Mouse (Mus musculus): Measurements from ENCODE around the gene Map1b. TPM values are rescaled to one million over a fixed set of nuclear protein-coding genes. Genes with fewer than 3 reads are reported as not detected.

The Map1b gene
- polyA plus RNA-seq, 1 experiment from 2014 or later = 1,966 TPM

GRCm38 (mm10) chr13:99513990-99514389, 2.4 kb downstream of the Map1b start:
- no peaks in the 10 kb centered on the region for H3K9me3 ChIP-seq (replicated peaks; ENCODE audit: control insufficient read depth, low read length, poor library complexity, severe bottlenecking)
- H3K4me1 ChIP-seq (ENCODE audit: control insufficient read depth, insufficient read depth, low read length) = peaks cover 36% of the 10 kb centered on the region
- H3K4me2 ChIP-seq (ENCODE audit: low read length) = peak overlapping the region; percentile 99
- ATAC-seq = no peak
- WGBS = under 1% methylated on average over 10 of the region's 10 CpGs
- peak overlapping the region; percentile 90 for H3K4me3 ChIP-seq (ENCODE audit: low read depth, low read length)
- H3K9ac ChIP-seq (ENCODE audit: low read depth, low read length) = peak overlapping the region; percentile 98
- peak overlapping the region; percentile 99 for H3K27ac ChIP-seq (ENCODE audit: low read length)
- no peaks in the 10 kb centered on the region for H3K27me3 ChIP-seq (ENCODE audit: control insufficient read depth, insufficient read depth, low read depth, low read length)
- H3K36me3 ChIP-seq (ENCODE audit: control insufficient read depth, insufficient read depth, low read length) = no peaks in the 10 kb centered on the region

- Histone ChIP-seq H3K27ac (ENCODE audit: low read length) (peak overlapping the region; percentile 82), H3K27me3 (ENCODE audit: control insufficient read depth, insufficient read depth, low read depth, low read length) (no peaks in the 10 kb centered on the region), H3K9ac (ENCODE audit: low read depth, low read length) (peak overlapping the region; percentile 98), H3K4me1 (ENCODE audit: control insufficient read depth, insufficient read depth, low read length) (peaks cover 44% of the 10 kb centered on the region), H3K4me3 (ENCODE audit: low read depth, low read length) (peak overlapping the region; percentile 90), H3K4me2 (ENCODE audit: low read length) (peak overlapping the region; percentile 99), H3K36me3 (ENCODE audit: control insufficient read depth, insufficient read depth, low read length) (no peaks in the 10 kb centered on the region), H3K9me3 (replicated peaks; ENCODE audit: control insufficient read depth, low read length, poor library complexity, severe bottlenecking) (no peaks in the 10 kb centered on the region)
- WGBS = 0% methylated on average over 7 of the region's 7 CpGs
- ATAC-seq = no peak
Measured at GRCm38 (mm10) chr13:99513138-99513537, 3.2 kb downstream of the Map1b start.

GRCm38 (mm10) chr13:99509896-99510295, 6.4 kb downstream of the Map1b start:
- H3K4me1 ChIP-seq (ENCODE audit: control insufficient read depth, insufficient read depth, low read length) = peaks cover 57% of the 10 kb centered on the region
- no peak overlapping the region for H3K4me3 ChIP-seq (ENCODE audit: low read depth, low read length)
- no peaks in the 10 kb centered on the region for H3K9me3 ChIP-seq (replicated peaks; ENCODE audit: control insufficient read depth, low read length, poor library complexity, severe bottlenecking)
- 19% methylated on average over 4 of the region's 4 CpGs for WGBS
- no peaks in the 10 kb centered on the region for H3K27me3 ChIP-seq (ENCODE audit: control insufficient read depth, insufficient read depth, low read depth, low read length)
- H3K27ac ChIP-seq (ENCODE audit: low read length) = no peak overlapping the region
- ATAC-seq = no peak
- H3K36me3 ChIP-seq (ENCODE audit: control insufficient read depth, insufficient read depth, low read length) = peaks cover 12% of the 10 kb centered on the region
- H3K9ac ChIP-seq (ENCODE audit: low read depth, low read length) = no peak overlapping the region
- H3K4me2 ChIP-seq (ENCODE audit: low read length) = peak overlapping the region; percentile 19

- H3K27ac ChIP-seq (ENCODE audit: low read length) = no peak overlapping the region
- whole genome bisulfite sequencing = 67% methylated on average over 2 of the region's 2 CpGs
- no peaks in the 10 kb centered on the region for H3K27me3 ChIP-seq (ENCODE audit: control insufficient read depth, insufficient read depth, low read depth, low read length)
- ATAC-seq = no peak
- H3K36me3 ChIP-seq (ENCODE audit: control insufficient read depth, insufficient read depth, low read length) = peaks cover 16% of the 10 kb centered on the region
- H3K4me1 ChIP-seq (ENCODE audit: control insufficient read depth, insufficient read depth, low read length) = peaks cover 79% of the 10 kb centered on the region
- H3K4me2 ChIP-seq (ENCODE audit: low read length) = no peak overlapping the region
- no peaks in the 10 kb centered on the region for H3K9me3 ChIP-seq (replicated peaks; ENCODE audit: control insufficient read depth, low read length, poor library complexity, severe bottlenecking)
- H3K4me3 ChIP-seq (ENCODE audit: low read depth, low read length) = no peak overlapping the region
- no peak overlapping the region for H3K9ac ChIP-seq (ENCODE audit: low read depth, low read length)
Measured at GRCm38 (mm10) chr13:99506580-99506962, 9.8 kb downstream of the Map1b start.

- H3K36me3 ChIP-seq (ENCODE audit: control insufficient read depth, insufficient read depth, low read length) = peaks cover 16% of the 10 kb centered on the region
- H3K4me2 ChIP-seq (ENCODE audit: low read length) = no peak overlapping the region
- WGBS = 81% methylated on average over 11 of the region's 11 CpGs
- no peak overlapping the region for H3K27ac ChIP-seq (ENCODE audit: low read length)
- no peak overlapping the region for H3K4me3 ChIP-seq (ENCODE audit: low read depth, low read length)
- peaks cover 79% of the 10 kb centered on the region for H3K4me1 ChIP-seq (ENCODE audit: control insufficient read depth, insufficient read depth, low read length)
- ATAC-seq = no peak
- no peak overlapping the region for H3K9ac ChIP-seq (ENCODE audit: low read depth, low read length)
- no peaks in the 10 kb centered on the region for H3K27me3 ChIP-seq (ENCODE audit: control insufficient read depth, insufficient read depth, low read depth, low read length)
- H3K9me3 ChIP-seq (replicated peaks; ENCODE audit: control insufficient read depth, low read length, poor library complexity, severe bottlenecking) = no peaks in the 10 kb centered on the region
Measured at GRCm38 (mm10) chr13:99505826-99506579, 10.3 kb downstream of the Map1b start.

GRCm38 (mm10) chr13:99503370-99503979, 12.9 kb downstream of the Map1b start:
- peaks cover 76% of the 10 kb centered on the region for H3K4me1 ChIP-seq (ENCODE audit: control insufficient read depth, insufficient read depth, low read length)
- H3K27me3 ChIP-seq (ENCODE audit: control insufficient read depth, insufficient read depth, low read depth, low read length) = no peaks in the 10 kb centered on the region
- H3K4me2 ChIP-seq (ENCODE audit: low read length) = peak overlapping the region; percentile 13; the same call in 1 of the 2 replicates
- 81% methylated on average over 14 of the region's 14 CpGs for WGBS
- no peak overlapping the region for H3K27ac ChIP-seq (ENCODE audit: low read length)
- H3K9me3 ChIP-seq (replicated peaks; ENCODE audit: control insufficient read depth, low read length, poor library complexity, severe bottlenecking) = no peaks in the 10 kb centered on the region
- ATAC-seq = no peak
- peaks cover 16% of the 10 kb centered on the region for H3K36me3 ChIP-seq (ENCODE audit: control insufficient read depth, insufficient read depth, low read length)
- peak overlapping the region; percentile 52; the same call in 1 of the 2 replicates for H3K9ac ChIP-seq (ENCODE audit: low read depth, low read length)
- H3K4me3 ChIP-seq (ENCODE audit: low read depth, low read length) = no peak overlapping the region

GRCm38 (mm10) chr13:99502911-99503310, 13.4 kb downstream of the Map1b start:
- Histone ChIP-seq H3K27ac (ENCODE audit: low read length) (peak overlapping the region; percentile 58; the same call in 1 of the 2 replicates), H3K27me3 (ENCODE audit: control insufficient read depth, insufficient read depth, low read depth, low read length) (no peaks in the 10 kb centered on the region), H3K9me3 (replicated peaks; ENCODE audit: control insufficient read depth, low read length, poor library complexity, severe bottlenecking) (no peaks in the 10 kb centered on the region), H3K36me3 (ENCODE audit: control insufficient read depth, insufficient read depth, low read length) (peaks cover 16% of the 10 kb centered on the region), H3K9ac (ENCODE audit: low read depth, low read length) (peak overlapping the region; percentile 52), H3K4me3 (ENCODE audit: low read depth, low read length) (no peak overlapping the region), H3K4me2 (ENCODE audit: low read length) (peak overlapping the region; percentile 10; the same call in 1 of the 2 replicates), H3K4me1 (ENCODE audit: control insufficient read depth, insufficient read depth, low read length) (peaks cover 72% of the 10 kb centered on the region)
- no peak for ATAC-seq
- WGBS = 46% methylated on average over 7 of the region's 7 CpGs

GRCm38 (mm10) chr13:99502126-99502744, 14.1 kb downstream of the Map1b start:
- H3K9ac ChIP-seq (ENCODE audit: low read depth, low read length) = peak overlapping the region; percentile 52
- ATAC-seq = peak; percentile 61
- H3K27ac ChIP-seq (ENCODE audit: low read length) = peak overlapping the region; percentile 58; the same call in 1 of the 2 replicates
- no peak overlapping the region for H3K4me3 ChIP-seq (ENCODE audit: low read depth, low read length)
- peak overlapping the region; percentile 15 for H3K4me2 ChIP-seq (ENCODE audit: low read length)
- H3K4me1 ChIP-seq (ENCODE audit: control insufficient read depth, insufficient read depth, low read length) = peaks cover 72% of the 10 kb centered on the region
- no peaks in the 10 kb centered on the region for H3K9me3 ChIP-seq (replicated peaks; ENCODE audit: control insufficient read depth, low read length, poor library complexity, severe bottlenecking)
- peaks cover 19% of the 10 kb centered on the region for H3K36me3 ChIP-seq (ENCODE audit: control insufficient read depth, insufficient read depth, low read length)
- H3K27me3 ChIP-seq (ENCODE audit: control insufficient read depth, insufficient read depth, low read depth, low read length) = no peaks in the 10 kb centered on the region
- WGBS = 38% methylated on average over 13 of the region's 13 CpGs

- Histone ChIP-seq H3K27ac (ENCODE audit: low read length) (no peak overlapping the region), H3K9ac (ENCODE audit: low read depth, low read length) (no peak overlapping the region), H3K4me3 (ENCODE audit: low read depth, low read length) (no peak overlapping the region), H3K27me3 (ENCODE audit: control insufficient read depth, insufficient read depth, low read depth, low read length) (no peaks in the 10 kb centered on the region), H3K4me1 (ENCODE audit: control insufficient read depth, insufficient read depth, low read length) (peaks cover 68% of the 10 kb centered on the region), H3K4me2 (ENCODE audit: low read length) (0 out of 2 replicates have a peak overlapping the region, but pooled peaks have one; percentile 15), H3K36me3 (ENCODE audit: control insufficient read depth, insufficient read depth, low read length) (peaks cover 20% of the 10 kb centered on the region), H3K9me3 (replicated peaks; ENCODE audit: control insufficient read depth, low read length, poor library complexity, severe bottlenecking) (no peaks in the 10 kb centered on the region)
- no peak for ATAC-seq
- WGBS = 18% methylated on average over 7 of the region's 7 CpGs
Measured at GRCm38 (mm10) chr13:99501393-99501792, 14.9 kb downstream of the Map1b start.
